Mouse (Mus musculus) MEL (cell line): ENCODE results near the gene Wdr1.

Source experiments
- CTCF ChIP-seq, 3 experiments: IDR thresholded peaks in 2 of 3; conservative IDR thresholded peaks in 1 of 3; 2 replicates each; pipeline ENCODE4 v1.5.1; 2011 to 2012; ENCODE audit warnings: low read length in 3 of 3, low read depth in 2 of 3, mild to moderate bottlenecking in 2 of 3, improper control_type of control experiment in 1 of 3, inconsistent platforms in 1 of 3, mixed read lengths in 1 of 3, moderate library complexity in 1 of 3; ENCODE audit not compliant: control insufficient read depth in 1 of 3, insufficient read depth in 1 of 3, poor library complexity in 1 of 3, severe bottlenecking in 1 of 3
- GABPA ChIP-seq: IDR thresholded peaks from 2 replicates; pipeline ENCODE4 v1.6.1; 2012; ENCODE audit warnings: low read depth, mild to moderate bottlenecking, inconsistent platforms, low read length, improper control_type of control experiment, moderate library complexity
- HCFC1 ChIP-seq: IDR thresholded peaks from 2 replicates; pipeline ENCODE4 v1.6.1; 2012; ENCODE audit warnings: low read depth, mild to moderate bottlenecking, inconsistent platforms, low read length, improper control_type of control experiment, moderate library complexity
- MAX ChIP-seq: IDR thresholded peaks from 2 replicates; pipeline ENCODE4 v1.6.1; 2011; ENCODE audit warnings: low read length, improper control_type of control experiment
- MXI1 ChIP-seq: IDR thresholded peaks from 2 replicates; pipeline ENCODE4 v1.6.1; 2011; ENCODE audit warnings: mild to moderate bottlenecking, low read depth, low read length, improper control_type of control experiment
- NELFE ChIP-seq: IDR thresholded peaks from 2 replicates; pipeline ENCODE4 v1.6.1; 2011; ENCODE audit warnings: low read depth, low read length, improper control_type of control experiment
- POLR2A ChIP-seq, 2 experiments: IDR thresholded peaks; 2 replicates each; pipeline ENCODE4 v1.6.1; 2011 to 2012; ENCODE audit warnings: low read length in 2 of 2, mild to moderate bottlenecking in 2 of 2, control low read depth in 1 of 2, improper control_type of control experiment in 1 of 2, low read depth in 1 of 2, moderate library complexity in 1 of 2; ENCODE audit not compliant: control insufficient read depth in 1 of 2, insufficient read depth in 1 of 2, poor library complexity in 1 of 2
- POLR2AphosphoS2 ChIP-seq: IDR thresholded peaks from 2 replicates; pipeline ENCODE4 v1.6.1; 2011; ENCODE audit warnings: low read length, improper control_type of control experiment
- RAD21 ChIP-seq: IDR thresholded peaks from 2 replicates; pipeline ENCODE4 v1.6.1; 2011; ENCODE audit warnings: mild to moderate bottlenecking, low read depth, low read length, improper control_type of control experiment
- TAL1 ChIP-seq: IDR thresholded peaks from 2 replicates; pipeline ENCODE4 v1.6.1; 2012; ENCODE audit warnings: mild to moderate bottlenecking, inconsistent platforms, low read length, moderate library complexity, mixed read lengths
- USF1 ChIP-seq: IDR thresholded peaks from 2 replicates; pipeline ENCODE4 v1.6.1; 2014; ENCODE audit warnings: low read depth, mild to moderate bottlenecking, inconsistent platforms, low read length, improper control_type of control experiment, moderate library complexity
- USF2 ChIP-seq, 2 experiments: IDR thresholded peaks; 2 replicates each; pipeline ENCODE4 v1.6.1; 2011 to 2012; ENCODE audit warnings: improper control_type of control experiment in 2 of 2, low read length in 2 of 2, borderline replicate concordance in 1 of 2, inconsistent platforms in 1 of 2, low read depth in 1 of 2, mild to moderate bottlenecking in 1 of 2; ENCODE audit not compliant: insufficient read depth in 1 of 2
- ZKSCAN1 ChIP-seq: IDR thresholded peaks from 2 replicates; pipeline ENCODE4 v1.6.1; 2012; ENCODE audit warnings: low read depth, mild to moderate bottlenecking, inconsistent platforms, low read length, improper control_type of control experiment, moderate library complexity

- TF ChIP-seq ZKSCAN1 (no peak), MAX (no peak), NELFE (no peak), GABPA (no peak), CTCF (IDR thresholded peaks at IDR 0.05 in 2 of 3, conservative IDR thresholded peaks at IDR 0.05 in 1 of 3; ENCODE audit: control insufficient read depth in 1 of 3, insufficient read depth in 1 of 3, low read depth in 2 of 3, low read length in 3 of 3, poor library complexity in 1 of 3, severe bottlenecking in 1 of 3) (no peak), MXI1 (no peak), HCFC1 (no peak), TAL1 (no peak), POLR2A (IDR thresholded peaks at IDR 0.05; ENCODE audit: control insufficient read depth in 1 of 2, insufficient read depth in 1 of 2, low read depth in 1 of 2, low read length in 2 of 2, poor library complexity in 1 of 2) (no peak), POLR2AphosphoS2 (no peak), RAD21 (no peak), USF1 (no peak), USF2 (IDR thresholded peaks at IDR 0.05; ENCODE audit: borderline replicate concordance in 1 of 2, insufficient read depth in 1 of 2, low read depth in 1 of 2, low read length in 2 of 2) (no peak)
Observed at GRCm38 (mm10) chr5:38500043-38500442, 63.0 kb downstream of the Wdr1 start.
